Mouse (Mus musculus): ENCODE data around the gene Rhov. TPM values are rescaled to one million over a fixed set of nuclear protein-coding genes. Genes with fewer than 3 reads are reported as not detected.

Rhov gene
- polyA plus RNA-seq, 1 experiment from 2014 or later = 2.2 TPM

DNA sequence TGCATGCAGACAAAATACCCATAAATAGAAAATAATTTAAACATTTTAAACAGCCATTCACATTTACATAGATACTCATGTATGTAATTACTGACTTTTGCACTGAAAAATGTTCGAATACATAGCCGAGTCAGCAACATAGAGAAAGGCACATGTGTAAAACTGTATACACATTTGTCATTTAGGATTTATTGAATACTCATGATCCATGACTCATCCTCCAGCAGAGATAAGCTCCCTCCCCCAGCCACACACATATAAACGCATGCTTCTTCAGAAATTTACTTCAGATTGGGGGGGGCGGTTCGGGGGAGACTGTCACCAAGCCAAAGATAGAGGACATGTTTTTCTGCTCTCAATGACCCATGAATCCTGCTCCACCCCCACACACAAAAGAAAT lies 7.3 kb downstream of the Rhov start:
- in situ Hi-C loops (cut with MboI; ENCODE audit: low pct_unique_long_range_greater_than_20kb) = no loop called here
- ATAC-seq (no peak), DNase-seq (ENCODE audit: low read depth, low spot score) (no peak)
- no peaks in the 10 kb centered on the region for H3K27me3 ChIP-seq
- TF ChIP-seq CTCF (IDR thresholded peaks at IDR 0.05) = no peak
- ChIA-PET CTCF (interaction anchor here (1.7 to 3.7 kb wide), 2 partner anchors 12 to 24 kb away, joined by 9 to 24 read pairs; partner anchors contain the start of gene Vps18), POLR2A (interaction anchor here (0.5 to 0.9 kb wide), 2 partner anchors 25 to 198 kb away, joined by 3 to 4 read pairs; partner anchors contain the start of gene Vps18)

DNA sequence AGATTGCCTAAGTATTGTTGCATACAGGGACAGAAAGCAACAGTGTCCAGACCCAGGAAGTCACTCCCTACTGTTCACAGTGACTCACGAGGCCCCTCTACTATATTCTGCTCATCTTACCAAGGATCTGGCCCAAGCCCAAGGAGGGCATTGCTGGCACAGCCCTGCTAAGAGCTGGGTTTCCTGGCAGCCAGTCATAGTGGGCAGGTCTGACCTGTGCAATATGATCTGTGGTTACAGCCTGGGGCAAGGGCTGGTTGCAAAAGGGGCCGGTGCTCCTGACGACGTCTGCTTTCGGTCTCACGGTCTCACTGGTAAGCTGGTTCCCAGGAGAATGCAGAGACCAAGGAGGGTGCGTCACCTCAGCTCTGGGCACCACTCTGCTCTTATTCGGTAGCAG lies 8.1 kb downstream of the Rhov start:
- no peak for TF ChIP-seq CTCF (IDR thresholded peaks at IDR 0.05)
- CTCF ChIA-PET = interaction anchor here (1.7 to 3.7 kb wide), 2 partner anchors 11 to 25 kb away, joined by 9 to 24 read pairs; partner anchors contain the start of gene Vps18
- POLR2A ChIA-PET = interaction anchor here (1.0 kb wide), 1 partner anchor 20 kb away, joined by 3 read pairs; no protein-coding TSS in a partner anchor
- DNase-seq (ENCODE audit: low read depth, low spot score) (peak; percentile 92), ATAC-seq (peak; percentile 90)
- no peaks in the 10 kb centered on the region for H3K27me3 ChIP-seq
- in situ Hi-C loops (cut with MboI; ENCODE audit: low pct_unique_long_range_greater_than_20kb) = no loop called here

DNA sequence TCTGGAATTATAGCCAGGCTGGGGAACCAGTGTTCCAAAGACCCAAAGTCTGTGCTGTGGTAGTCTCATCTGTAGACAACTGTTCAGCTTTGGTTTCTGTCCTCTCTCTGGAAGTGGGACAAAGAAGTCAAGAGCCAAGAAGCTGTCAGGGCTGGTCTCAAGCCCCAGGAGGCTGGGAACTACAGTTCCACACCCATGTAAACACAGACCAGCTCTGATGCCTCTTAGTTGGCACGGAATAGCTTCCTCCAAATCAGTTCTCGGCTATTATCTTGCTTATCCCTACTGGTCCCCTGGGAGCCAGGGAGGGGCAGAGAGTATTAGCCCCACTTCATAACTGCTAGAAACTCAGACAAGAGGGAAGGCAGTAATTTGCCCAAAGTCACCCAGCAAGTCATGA lies 9.7 kb downstream of the Rhov start:
- no peaks in the 10 kb centered on the region for H3K27me3 ChIP-seq
- CTCF ChIA-PET = no interaction called here
- no peak for DNase-seq (ENCODE audit: low read depth, low spot score)

DNA sequence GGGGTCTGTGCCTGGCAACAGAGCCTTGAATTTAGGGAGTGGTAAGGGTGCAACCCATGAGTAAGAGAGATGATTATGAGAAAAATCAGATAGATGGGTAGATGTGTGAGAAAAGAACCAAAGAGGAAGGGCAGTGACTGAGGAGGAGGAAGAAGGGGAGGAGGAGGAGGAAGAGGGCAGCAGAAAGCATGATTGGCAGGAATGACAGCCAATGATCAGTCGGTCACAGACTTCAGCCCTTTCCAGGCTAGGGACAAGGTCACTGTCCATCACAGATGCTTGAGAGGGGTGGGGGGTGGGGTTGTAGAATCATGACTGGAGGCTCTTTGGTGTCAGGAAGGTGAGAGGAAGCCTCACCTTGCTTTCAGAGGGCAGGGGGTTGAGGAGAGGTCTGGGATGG lies 10.6 kb downstream of the Rhov start:
- TF ChIP-seq CTCF (IDR thresholded peaks at IDR 0.05) = no peak
- H3K27me3 ChIP-seq = no peaks in the 10 kb centered on the region
- DNase-seq (ENCODE audit: low read depth, low spot score) (no peak), ATAC-seq (no peak)
- ChIA-PET CTCF (no interaction called here), POLR2A (no interaction called here)
- in situ Hi-C loops (cut with MboI; ENCODE audit: low pct_unique_long_range_greater_than_20kb) = no loop called here

More for the DNA sequence above, 9.7 kb downstream of the Rhov start:
- in situ Hi-C loops (cut with MboI; ENCODE audit: low pct_unique_long_range_greater_than_20kb) = no loop called here
- ATAC-seq = no peak
- POLR2A ChIA-PET = no interaction called here
- TF ChIP-seq CTCF (IDR thresholded peaks at IDR 0.05) = no peak

DNA sequence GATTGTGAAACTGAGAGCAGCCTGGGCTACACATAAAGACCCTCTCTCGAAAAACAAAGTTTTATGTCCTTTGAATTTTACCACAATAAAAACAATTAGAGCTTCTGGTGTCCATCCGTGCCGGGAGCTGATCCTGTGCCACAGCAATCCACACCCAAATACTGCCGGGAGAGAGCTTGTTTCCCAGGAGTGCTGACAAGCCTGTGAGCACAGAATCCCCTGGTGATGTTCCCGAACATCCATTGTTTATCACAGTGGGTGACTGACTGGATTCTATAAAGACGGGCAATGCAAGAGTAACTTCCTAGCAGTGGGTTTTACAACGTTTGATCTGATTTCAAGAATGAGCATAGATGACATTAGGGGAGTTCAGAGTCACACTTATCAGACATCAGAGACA lies 16.1 kb downstream of the Rhov start:
- ChIA-PET CTCF (interaction anchor here (8.5 kb wide), 1 partner anchor 34 kb away, joined by 82 read pairs; the partner anchor contains the start of gene Vps18), POLR2A (no interaction called here)
- H3K27me3 ChIP-seq = no peaks in the 10 kb centered on the region
- no peak for TF ChIP-seq CTCF (IDR thresholded peaks at IDR 0.05)
- ATAC-seq = no peak
- no peak for DNase-seq (ENCODE audit: low read depth, low spot score)
- in situ Hi-C loops (cut with MboI; ENCODE audit: low pct_unique_long_range_greater_than_20kb) = loop anchor here (5.0 kb wide), 1 partner anchor 32 kb away; the partner anchor contains the start of gene Vps18

DNA sequence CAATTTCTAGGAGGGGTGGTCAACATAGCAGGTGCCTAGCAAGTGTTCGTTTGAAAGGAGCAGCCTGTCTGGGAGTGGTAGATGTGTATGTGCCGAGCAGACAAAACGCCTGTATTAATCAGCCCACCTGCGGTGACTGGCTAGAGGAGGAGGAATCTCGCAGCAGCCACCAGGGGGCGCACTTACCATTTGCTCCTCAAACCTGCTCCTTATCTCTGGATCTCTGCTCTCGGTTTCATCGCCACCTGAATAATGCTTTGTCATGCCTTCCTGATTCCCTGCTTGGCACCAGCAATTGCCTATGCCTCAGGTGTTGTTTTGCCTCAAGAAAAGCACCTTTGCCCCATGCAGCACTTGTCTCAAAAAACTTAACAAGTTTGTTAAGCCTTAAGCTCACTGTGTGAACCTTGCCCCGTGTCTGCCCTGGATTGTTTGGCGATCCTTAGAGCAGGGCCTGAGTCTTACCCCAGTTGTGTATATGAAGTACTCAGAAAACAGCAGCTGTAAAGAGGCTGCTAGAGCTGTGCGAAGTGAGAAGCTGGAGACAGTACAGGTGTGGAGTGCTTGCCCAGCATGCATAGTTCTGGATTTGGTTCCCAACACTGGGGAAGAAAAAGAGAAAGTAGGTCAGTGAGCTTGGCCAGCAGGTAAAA lies 20.1 kb downstream of the Rhov start:
- peak; percentile 96 for TF ChIP-seq CTCF (IDR thresholded peaks at IDR 0.05)
- DNase-seq (ENCODE audit: low read depth, low spot score) (no peak), ATAC-seq (no peak)
- CTCF ChIA-PET = interaction anchor here (1.0 to 8.5 kb wide), 6 partner anchors 13 to 64 kb away, joined by 4 to 82 read pairs (median 8); partner anchors contain the start of gene Vps18
- no peaks in the 10 kb centered on the region for H3K27me3 ChIP-seq
- in situ Hi-C loops (cut with MboI; ENCODE audit: low pct_unique_long_range_greater_than_20kb) = loop anchor here (5.0 kb wide), 1 partner anchor 36 kb away; the partner anchor contains the start of gene Vps18
- POLR2A ChIA-PET = interaction anchor here (1.0 kb wide), 2 partner anchors 9 to 37 kb away, joined by 3 to 4 read pairs; no protein-coding TSS in a partner anchor

DNA sequence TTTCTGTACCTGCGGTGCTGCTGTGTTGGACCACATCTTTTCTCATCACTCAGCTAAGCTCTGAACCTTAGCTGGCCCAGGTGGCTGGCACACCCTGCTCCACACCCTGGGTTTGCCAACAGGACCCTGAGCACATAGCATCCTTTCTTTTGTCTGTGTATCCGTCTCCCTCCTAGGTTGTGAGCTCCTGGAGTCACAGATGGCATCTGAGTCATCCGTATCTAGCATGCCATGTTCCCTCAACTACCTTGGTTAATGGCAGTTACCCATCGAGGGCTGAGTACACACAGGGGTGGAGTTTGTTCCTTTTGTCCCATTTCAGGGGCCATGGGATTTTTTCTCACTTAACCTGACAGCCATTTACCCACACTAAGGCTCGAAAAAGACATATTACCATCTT lies 20.7 kb downstream of the Rhov start:
- ChIA-PET CTCF (interaction anchor here (1.2 to 8.5 kb wide), 5 partner anchors 19 to 50 kb away, joined by 4 to 82 read pairs (median 8); partner anchors contain the start of gene Vps18), POLR2A (interaction anchor here (0.6 to 1.2 kb wide), 2 partner anchors 37 to 1062 kb away, joined by 3 to 7 read pairs; no protein-coding TSS in a partner anchor)
- ATAC-seq (no peak), DNase-seq (ENCODE audit: low read depth, low spot score) (no peak)
- in situ Hi-C loops (cut with MboI; ENCODE audit: low pct_unique_long_range_greater_than_20kb) = loop anchor here (5.0 kb wide), 1 partner anchor 37 kb away; the partner anchor contains the start of gene Vps18
- TF ChIP-seq CTCF (IDR thresholded peaks at IDR 0.05) = no peak
- H3K27me3 ChIP-seq = no peaks in the 10 kb centered on the region

DNA sequence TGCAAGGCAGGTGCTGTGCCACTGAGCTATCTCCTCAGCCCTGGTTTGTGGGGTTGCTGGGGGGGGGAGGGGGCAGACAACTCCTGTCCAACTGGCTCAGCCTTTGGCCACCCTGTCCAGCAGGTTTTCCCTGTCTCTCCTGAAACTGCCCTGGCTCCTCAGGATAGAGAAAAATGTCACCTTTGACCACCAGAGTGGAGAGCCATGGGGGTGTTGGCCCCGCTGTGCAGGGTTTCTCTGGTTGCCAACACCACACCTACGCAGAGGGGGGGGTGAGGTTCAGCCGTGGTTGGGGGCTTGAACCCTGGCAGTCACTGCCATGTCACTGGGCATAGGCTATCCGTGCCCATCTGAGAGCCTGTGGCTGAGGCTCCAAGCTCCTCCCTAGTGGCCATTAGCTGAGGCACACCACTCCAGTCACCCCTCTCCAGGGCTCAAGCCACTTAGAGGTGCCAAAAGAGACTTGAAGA lies 21.4 kb downstream of the Rhov start:
- no peak for TF ChIP-seq CTCF (IDR thresholded peaks at IDR 0.05)
- ChIA-PET CTCF (interaction anchor here (1.2 to 8.5 kb wide), 3 partner anchors 35 to 47 kb away, joined by 5 to 82 read pairs (median 8); partner anchors contain the start of gene Vps18), POLR2A (interaction anchor here (0.6 to 1.2 kb wide), 2 partner anchors 38 to 1061 kb away, joined by 3 to 7 read pairs; no protein-coding TSS in a partner anchor)
- no peak for ATAC-seq
- no peak for DNase-seq (ENCODE audit: low read depth, low spot score)
- no peaks in the 10 kb centered on the region for H3K27me3 ChIP-seq
- in situ Hi-C loops (cut with MboI; ENCODE audit: low pct_unique_long_range_greater_than_20kb) = loop anchor here (5.0 kb wide), 1 partner anchor 38 kb away; the partner anchor contains the start of gene Vps18

DNA sequence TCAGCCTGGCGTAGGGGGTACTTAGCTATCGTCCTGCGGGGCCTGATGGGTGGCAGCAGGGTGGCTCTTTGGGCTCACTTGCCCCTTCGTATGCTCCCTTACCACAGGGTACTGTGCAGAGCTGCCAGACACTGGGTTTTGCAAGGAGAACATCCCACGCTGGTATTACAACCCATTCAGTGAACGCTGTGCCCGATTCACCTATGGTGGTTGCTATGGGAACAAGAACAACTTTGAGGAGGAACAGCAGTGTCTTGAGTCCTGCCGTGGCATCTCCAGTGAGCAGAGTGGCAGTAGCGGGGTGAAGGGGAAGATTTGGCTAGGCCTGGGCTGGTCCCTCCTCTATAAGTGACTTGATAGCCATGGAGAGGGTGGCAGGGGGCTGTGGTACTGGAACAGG lies 23.2 kb downstream of the Rhov start:
- CTCF ChIA-PET = no interaction called here
- DNase-seq (ENCODE audit: low read depth, low spot score) = no peak
- in situ Hi-C loops (cut with MboI; ENCODE audit: low pct_unique_long_range_greater_than_20kb) = no loop called here
- ATAC-seq = no peak
- TF ChIP-seq CTCF (IDR thresholded peaks at IDR 0.05) = no peak
- H3K27me3 ChIP-seq = no peaks in the 10 kb centered on the region
- POLR2A ChIA-PET = no interaction called here

DNA sequence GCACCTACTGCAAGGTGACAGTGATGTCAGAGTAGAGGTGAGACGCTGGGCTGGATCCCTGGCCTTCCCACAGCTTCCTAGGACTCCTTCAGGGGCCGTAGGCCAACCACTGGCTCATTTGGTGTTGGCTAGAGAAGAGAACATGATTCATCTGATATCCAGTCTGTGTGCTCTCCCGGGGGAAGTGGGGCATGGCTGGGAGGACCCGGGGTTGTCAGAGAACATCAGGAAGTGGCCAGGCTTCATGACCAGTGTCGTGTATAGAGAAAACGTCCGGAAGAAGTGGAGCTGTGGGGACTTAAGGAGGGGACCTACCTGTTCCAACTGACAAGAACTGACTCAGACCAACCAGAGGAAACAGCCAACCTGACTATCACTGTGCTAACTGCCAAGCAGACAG lies 25.8 kb downstream of the Rhov start:
- ChIA-PET CTCF (interaction anchor here (2.2 kb wide), 1 partner anchor 43 kb away, joined by 10 read pairs; the partner anchor contains the start of gene Vps18), POLR2A (no interaction called here)
- ATAC-seq (no peak), DNase-seq (ENCODE audit: low read depth, low spot score) (no peak)
- TF ChIP-seq CTCF (IDR thresholded peaks at IDR 0.05) = no peak
- in situ Hi-C loops (cut with MboI; ENCODE audit: low pct_unique_long_range_greater_than_20kb) = no loop called here
- H3K27me3 ChIP-seq = no peaks in the 10 kb centered on the region

Measured in Patski (cell line).